Mouse (Mus musculus) heart, adult 2 months (tissue): ENCODE measurements around the gene Aqp5.

ENCODE experiments used
- CTCF ChIP-seq: fragments of 200-600 bp; IDR thresholded peaks from 2 replicates; pipeline ENCODE4 v1.8.1; 2022; ENCODE audit warnings: antibody characterized with exemption, mild to moderate bottlenecking, moderate library complexity
- EP300 ChIP-seq: fragments of 200-500 bp; IDR thresholded peaks from 2 replicates; pipeline ENCODE4 v1.6.1; 2011; ENCODE audit warnings: low read depth, low read length, control low read depth; ENCODE audit not compliant: insufficient read depth
- POLR2A ChIP-seq: fragments of 200-500 bp; IDR thresholded peaks from 2 replicates; pipeline ENCODE4 v1.6.1; 2011; ENCODE audit warnings: mild to moderate bottlenecking, low read depth, low read length, control low read depth; ENCODE audit not compliant: insufficient read depth

DNA sequence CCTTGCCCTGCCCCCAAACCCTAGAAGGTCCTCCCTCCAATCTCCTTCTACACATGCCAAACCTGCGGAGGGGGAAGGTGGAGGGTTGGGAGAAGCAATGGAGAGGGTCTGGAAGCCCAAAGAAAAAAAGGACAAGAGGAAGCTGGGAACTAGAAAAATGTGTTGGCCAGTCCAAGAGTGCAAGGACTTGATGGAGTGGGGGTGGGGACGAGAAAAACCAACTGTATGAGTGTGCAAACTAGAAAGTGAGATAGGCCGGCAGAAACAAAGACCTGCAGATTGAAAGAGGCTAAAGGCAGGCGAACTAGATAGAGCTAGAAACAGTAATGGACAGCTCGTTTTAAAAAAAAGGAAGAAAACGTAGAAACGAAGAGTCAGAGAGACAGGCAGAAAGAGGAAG, 878 bp upstream of the Aqp5 start:
- TF ChIP-seq EP300 (no peak), CTCF (no peak), POLR2A (no peak)
